Mouse (Mus musculus): Measurements from ENCODE around the gene Serpina3b. TPM values are rescaled to one million over a fixed set of nuclear protein-coding genes. Genes with fewer than 3 reads are reported as not detected.

Serpina3b gene
- not detected for polyA plus RNA-seq (2017; shearing (Covaris generic))

GRCm38 (mm10) chr12:104127696-104128095 is at the start of gene Serpina3b:
Gene Serpina3b, plus strand, starts transcription at chr12:104127996.

DNA sequence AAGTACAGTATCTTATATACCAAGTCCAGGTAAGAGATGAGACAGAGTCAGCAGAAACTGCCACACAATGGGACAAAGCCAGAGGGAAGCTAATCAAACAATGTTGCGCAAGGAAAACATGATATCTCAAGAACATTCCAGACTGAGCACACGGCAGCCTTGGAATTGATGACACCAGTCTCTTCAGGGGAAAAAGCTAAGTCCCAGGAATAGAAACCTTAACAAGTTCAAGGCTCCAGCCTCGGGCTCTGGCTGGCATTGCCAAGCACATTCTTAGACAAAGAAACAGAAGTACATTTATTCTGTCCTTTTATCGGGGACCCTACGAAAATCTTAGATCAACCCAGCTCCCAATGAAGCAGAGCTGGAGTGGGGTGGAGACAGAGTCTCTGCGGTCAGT is 27.0 kb upstream of the Serpina3b start, which contains the start of gene Serpina5:
Serpina5 (plus strand) TSS at position 346 of the 400 bp plus-strand sequence.

GRCm38 (mm10) chr12:104112333-104112732 is 15.5 kb upstream of the Serpina3b start, which contains the start of gene Serpina3a:
Gene Serpina3a, plus strand, starts transcription at chr12:104112724.

GRCm38 (mm10) chr12:104153656-104154055 is 25.9 kb downstream of the Serpina3b start, which contains the start of gene Serpina3c:
Gene Serpina3c, minus strand, starts transcription at chr12:104153870.

Other genes with a start within 250 kb of the Serpina3b start
- gene Serpina1c, start 223.1 kb upstream of the Serpina3b start, polyA plus RNA-seq (2017; shearing (Covaris generic)) = not detected
- not detected for gene Serpina1e, start 169.0 kb upstream of the Serpina3b start, polyA plus RNA-seq (2017; shearing (Covaris generic))
- gene Serpina11, start 138.0 kb upstream of the Serpina3b start, polyA plus RNA-seq (2017; shearing (Covaris generic)) = not detected
- gene Serpina9, start 114.2 kb upstream of the Serpina3b start, polyA plus RNA-seq (2017; shearing (Covaris generic)) = 2.3 TPM
- not detected for gene Serpina12, start 83.6 kb upstream of the Serpina3b start, polyA plus RNA-seq (2017; shearing (Covaris generic))
- gene Serpina5, start 26.9 kb upstream of the Serpina3b start, polyA plus RNA-seq (2017; shearing (Covaris generic)) = not detected
- gene Serpina3a, start 15.3 kb upstream of the Serpina3b start, polyA plus RNA-seq (2017; shearing (Covaris generic)) = not detected
- not detected for gene Serpina3c, start 25.9 kb downstream of the Serpina3b start, polyA plus RNA-seq (2017; shearing (Covaris generic))
- gene Serpina3f, start 86.5 kb downstream of the Serpina3b start, polyA plus RNA-seq (2017; shearing (Covaris generic)) = 12.5 TPM
- gene Serpina3g, start 108.2 kb downstream of the Serpina3b start, polyA plus RNA-seq (2017; shearing (Covaris generic)) = 312 TPM
- gene Serpina3i, start 135.1 kb downstream of the Serpina3b start, polyA plus RNA-seq (2017; shearing (Covaris generic)) = not detected
- not detected for gene Serpina3j, start 186.6 kb downstream of the Serpina3b start, polyA plus RNA-seq (2017; shearing (Covaris generic))
- gene Serpina3k, start 210.5 kb downstream of the Serpina3b start, polyA plus RNA-seq (2017; shearing (Covaris generic)) = not detected
- not detected for gene Serpina3m, start 210.5 kb downstream of the Serpina3b start, polyA plus RNA-seq (2017; shearing (Covaris generic))

Data from activated CD4-positive, CD25-positive, alpha-beta regulatory T cell, adult 9 weeks (primary cell).